Mouse (Mus musculus): ENCODE data around the gene Olfr104-ps.

Gene Olfr104-ps

DNA sequence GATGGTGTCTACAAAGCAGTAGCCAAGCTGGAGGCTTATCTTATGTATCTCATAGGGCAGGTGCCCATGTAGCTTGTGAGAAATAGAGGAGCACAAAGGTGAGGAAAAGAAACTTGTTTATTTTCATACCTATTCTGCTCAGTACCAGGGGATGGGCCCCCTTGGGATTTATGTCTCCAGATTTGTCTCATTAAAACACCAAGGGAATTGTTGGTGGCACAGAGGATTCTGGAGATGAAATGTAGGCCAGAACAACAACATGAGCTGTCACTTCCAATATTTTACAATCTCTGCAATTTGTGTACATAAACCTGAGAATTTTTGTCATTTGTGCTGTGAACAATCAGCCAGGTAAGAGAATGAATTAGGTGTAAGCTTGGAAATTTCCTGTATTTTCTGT lies at the start of gene Olfr104-ps:
Gene Olfr104-ps, plus strand, starts transcription at position 301 of the 400 bp plus-strand sequence.
- no peak for DNase-seq

GRCm38 (mm10) chr17:37310146-37310699 lies 49.2 kb upstream of the Olfr104-ps start:
- no peak for DNase-seq

DNA sequence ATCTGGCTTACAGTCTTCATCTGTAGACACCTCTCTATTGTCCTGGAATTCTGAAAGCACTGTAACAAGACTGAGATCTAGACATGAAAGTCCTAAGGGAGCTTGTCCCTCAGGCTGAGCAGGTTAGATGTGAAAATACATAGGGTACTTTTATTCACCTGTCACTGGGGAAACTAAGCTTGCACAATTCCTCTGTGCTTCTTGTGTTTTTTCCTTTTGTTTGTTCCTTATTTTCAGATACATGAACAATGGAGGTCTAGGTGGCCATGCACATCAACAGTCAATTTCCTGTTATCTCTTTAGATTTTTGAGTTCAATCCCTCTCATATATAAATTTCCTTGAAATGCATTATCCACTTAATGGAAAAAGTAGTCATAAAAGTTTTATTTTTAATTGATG lies 42.4 kb upstream of the Olfr104-ps start, which contains the start of gene Olfr102:
Gene Olfr102, minus strand, starts transcription at position 101 of the 400 bp plus-strand sequence.
- no peak for DNase-seq

GRCm38 (mm10) chr17:37339598-37339997 lies 19.8 kb upstream of the Olfr104-ps start, which contains the start of gene Olfr103:
Olfr103 (minus strand) TSS chr17:37339698.
- no peak for DNase-seq

- no peak for DNase-seq
Measured at GRCm38 (mm10) chr17:37378733-37379132, 19.4 kb downstream of the Olfr104-ps start, which contains the start of gene Olfr105-ps. Olfr105-ps (plus strand) TSS chr17:37379033.

GRCm38 (mm10) chr17:37390093-37390492 lies 30.7 kb downstream of the Olfr104-ps start, which contains the start of gene Olfr106-ps:
Olfr106-ps (plus strand) TSS chr17:37390393.
- DNase-seq, result no peak

GRCm38 (mm10) chr17:37398926-37399325 lies 39.5 kb downstream of the Olfr104-ps start, which contains the start of gene Olfr107:
Olfr107 (plus strand) TSS chr17:37399226.
- DNase-seq, result no peak

- no peak for DNase-seq
Measured at GRCm38 (mm10) chr17:37413380-37413779, 54.0 kb downstream of the Olfr104-ps start.

All from lung, postnatal 10 days (tissue).